Mouse (Mus musculus) heart, embryonic 12.5 days (tissue): ENCODE results near the gene Trim41. TPM values are rescaled to one million over a fixed set of nuclear protein-coding genes. Genes with fewer than 3 reads are reported as not detected.
"Not testable (repeated sequence)": the region's sequence is repeated elsewhere in the genome, so short reads cannot be mapped to it uniquely, and the experiment has no call there.

Source experiments
- ATAC-seq: fragments of 200-750 bp; cut with Nextera tagmentation; 2 replicates; pipeline ENCODE4 v1.8.0; 2017; ENCODE audit warnings: moderate TSS enrichment, moderate library complexity; ENCODE audit not compliant: insufficient number of reproducible peaks, low FRiP score
- H3K27ac ChIP-seq: fragments of 300-500 bp; sonication (generic); 2 replicates; pipeline ENCODE4 v1.5.1; 2016; ENCODE audit warnings: mild to moderate bottlenecking, moderate library complexity; ENCODE audit not compliant: poor library complexity, severe bottlenecking
- H3K27me3 ChIP-seq: fragments of 300-500 bp; sonication (generic); replicated peaks from 2 replicates; pipeline ENCODE4 v1.6.1; 2016; ENCODE audit warnings: mild to moderate bottlenecking, moderate library complexity
- H3K36me3 ChIP-seq: fragments of 300-500 bp; sonication (generic); 2 replicates; pipeline ENCODE4 v1.6.1; 2016; ENCODE audit warnings: mild to moderate bottlenecking, moderate library complexity
- H3K4me1 ChIP-seq: fragments of 300-500 bp; sonication (generic); replicated peaks from 2 replicates; pipeline ENCODE4 v1.6.1; 2016; ENCODE audit warnings: mild to moderate bottlenecking
- H3K4me2 ChIP-seq: fragments of 300-500 bp; sonication (generic); 2 replicates; pipeline ENCODE4 v1.6.1; 2016; ENCODE audit warnings: mild to moderate bottlenecking, moderate library complexity
- H3K4me3 ChIP-seq: fragments of 300-500 bp; sonication (generic); 2 replicates; pipeline ENCODE4 v1.5.1; 2016; ENCODE audit warnings: mild to moderate bottlenecking
- H3K9ac ChIP-seq: fragments of 300-500 bp; sonication (generic); 2 replicates; pipeline ENCODE4 v1.6.1; 2016; ENCODE audit warnings: mild to moderate bottlenecking, moderate library complexity
- H3K9me3 ChIP-seq: fragments of 300-500 bp; sonication (generic); replicated peaks from 2 replicates; pipeline ENCODE4 v1.6.1; 2016; ENCODE audit warnings: mild to moderate bottlenecking, moderate library complexity
- WGBS: fragments of 180-500 bp; shearing (Covaris S2); methylation state at CpG from one replicate; pipeline ENCODE4 v1.1.7; 2016; 5-methylcytosine and 5-hydroxymethylcytosine counted together
- polyA plus RNA-seq: library from polyadenylated mRNA; unstranded; fragments of >200 nt; fragmentation: Nextera tagmentation; extraction: Ambion mirVana; gene quantifications from 2 replicates; pipeline ENCODE4 v1.2.1, GENCODE M21; 2016

Gene Trim41
- polyA plus RNA-seq, 1 experiment from 2014 or later: 4.4 TPM

DNA sequence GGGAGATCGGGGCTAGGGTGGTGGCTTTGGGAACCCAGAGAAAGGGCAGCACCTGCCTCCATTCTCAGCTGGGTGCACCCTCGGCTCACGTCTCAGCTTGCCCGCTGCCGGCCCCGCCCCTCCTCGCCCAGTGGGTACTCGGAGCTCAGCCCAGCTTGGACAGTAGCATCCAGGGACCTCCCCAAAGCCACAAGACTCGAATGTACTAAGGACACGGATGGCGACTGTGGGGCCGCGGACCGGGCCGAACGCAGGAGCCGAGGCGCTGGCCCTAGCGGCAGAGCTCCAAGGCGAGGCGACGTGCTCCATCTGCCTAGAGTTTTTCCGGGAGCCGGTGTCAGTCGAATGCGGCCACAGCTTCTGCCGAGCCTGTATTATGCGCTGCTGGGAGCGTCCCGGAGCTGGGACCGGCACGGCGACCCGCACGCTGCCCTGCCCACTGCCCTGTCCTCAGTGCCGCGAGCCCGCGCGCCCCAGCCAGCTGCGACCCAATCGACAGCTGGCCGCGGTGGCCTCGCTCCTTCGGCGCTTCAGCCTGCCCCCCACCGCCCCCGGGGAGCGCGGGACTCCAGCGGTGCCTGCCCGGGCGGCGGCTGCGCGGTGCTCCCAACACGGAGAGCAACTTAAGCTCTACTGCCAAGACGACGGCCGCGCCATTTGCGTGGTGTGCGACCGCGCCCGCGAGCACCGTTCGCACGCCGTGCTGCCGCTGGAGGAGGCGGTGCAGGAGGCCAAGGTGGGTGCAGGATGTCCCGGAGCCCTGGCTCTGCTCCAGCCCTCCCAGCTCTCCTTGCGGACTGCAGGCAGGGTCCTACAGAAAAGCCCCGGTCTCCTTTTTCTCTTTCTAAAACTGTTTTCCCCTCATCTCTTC, 20.4 kb upstream of the Trim41 start:
- peak overlapping the region; percentile 80 for H3K9ac ChIP-seq
- H3K36me3 ChIP-seq: no peaks in the 10 kb centered on the region
- H3K27ac ChIP-seq: no peak overlapping the region
- H3K4me2 ChIP-seq: peak overlapping the region; percentile 88
- H3K4me3 ChIP-seq: peak overlapping the region; percentile 86
- H3K9me3 ChIP-seq: no peaks in the 10 kb centered on the region
- H3K4me1 ChIP-seq: peaks cover 10% of the 10 kb centered on the region
- under 1% methylated on average over 77 of the region's 77 CpGs for WGBS
- peak; percentile 33; the same call in 1 of the 2 replicates for ATAC-seq
- peaks cover 17% of the 10 kb centered on the region for H3K27me3 ChIP-seq

DNA sequence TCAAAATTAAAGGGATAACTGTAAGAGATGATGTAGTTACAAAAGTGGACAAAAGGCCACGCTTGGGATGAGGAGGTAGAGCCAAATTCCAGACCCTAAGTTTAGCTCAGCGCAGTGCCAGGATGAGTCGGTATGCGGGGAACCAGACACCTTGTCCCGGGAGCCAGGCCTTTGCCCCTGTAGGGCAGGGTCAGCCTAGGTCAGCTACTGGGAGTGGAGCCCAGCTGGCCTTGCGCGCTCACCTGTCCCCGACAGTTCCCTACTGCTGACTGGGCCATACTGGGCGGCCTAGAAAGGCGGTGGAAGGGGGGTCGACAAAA, 19.8 kb upstream of the Trim41 start:
- Histone ChIP-seq H3K9me3 (no peaks in the 10 kb centered on the region), H3K4me1 (peaks cover 10% of the 10 kb centered on the region), H3K27ac (no peak overlapping the region), H3K27me3 (peaks cover 17% of the 10 kb centered on the region), H3K36me3 (no peaks in the 10 kb centered on the region), H3K4me2 (peak overlapping the region; percentile 88), H3K4me3 (peak overlapping the region; percentile 86), H3K9ac (peak overlapping the region; percentile 80)
- ATAC-seq: 0 out of 2 replicates have a peak, but pooled peaks have one; percentile 0
- 18% methylated on average over 11 of the region's 11 CpGs for WGBS

GRCm38 (mm10) chr11:48835923-48836322, 18.8 kb upstream of the Trim41 start:
- Histone ChIP-seq H3K4me2 (no peak overlapping the region), H3K27me3 (peaks cover 17% of the 10 kb centered on the region), H3K27ac (no peak overlapping the region), H3K4me1 (peaks cover 10% of the 10 kb centered on the region), H3K9ac (no peak overlapping the region), H3K9me3 (no peaks in the 10 kb centered on the region), H3K36me3 (no peaks in the 10 kb centered on the region), H3K4me3 (no peak overlapping the region)
- ATAC-seq: no peak
- 66% methylated on average over 6 of the region's 6 CpGs for WGBS

DNA sequence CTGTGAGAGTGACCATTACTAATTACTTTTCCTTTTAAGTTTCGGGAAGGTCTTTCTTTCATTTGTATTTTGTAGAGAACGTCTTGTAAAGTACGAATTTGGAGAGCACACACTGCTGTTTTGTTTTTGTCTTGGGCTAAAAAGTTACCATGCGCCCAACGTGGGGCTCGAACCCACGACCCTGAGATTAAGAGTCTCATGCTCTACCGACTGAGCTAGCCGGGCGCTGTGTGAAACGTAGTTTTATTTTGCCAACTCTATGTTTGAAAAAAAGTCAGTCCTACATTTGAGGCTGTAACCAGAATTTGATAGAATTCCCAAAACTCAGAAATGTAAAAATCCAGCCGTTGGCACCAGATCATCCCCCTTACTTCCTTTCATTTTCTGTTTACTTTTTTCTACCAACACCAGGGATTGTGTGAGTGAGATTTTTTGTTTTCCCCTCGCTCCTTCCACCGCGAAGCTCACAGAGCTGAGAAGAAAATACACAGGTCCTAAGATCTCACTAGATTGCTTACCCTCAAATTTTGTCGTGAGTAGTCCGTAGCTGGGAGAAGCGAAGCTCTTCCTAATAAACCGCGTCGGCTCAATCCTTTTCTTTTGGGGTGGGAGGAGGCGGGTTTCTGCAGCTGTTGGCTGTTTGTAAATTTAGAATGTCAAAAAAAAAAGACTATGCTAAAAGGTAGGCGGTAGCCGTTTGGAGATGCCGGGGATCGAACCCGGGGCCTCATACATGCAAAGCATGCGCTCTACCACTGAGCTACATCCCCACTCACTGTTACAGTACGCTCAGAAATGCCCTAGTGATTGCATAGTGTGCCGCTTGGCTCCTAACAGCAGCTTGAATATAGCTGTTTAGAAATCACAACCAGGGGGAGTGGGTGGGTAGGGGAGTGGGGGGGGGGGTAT, 16.8 kb upstream of the Trim41 start:
- Histone ChIP-seq H3K9ac (peak overlapping the region; percentile 75), H3K4me1 (peaks cover 16% of the 10 kb centered on the region), H3K27ac (peak overlapping the region; percentile 25; the same call in 1 of the 2 replicates), H3K36me3 (no peaks in the 10 kb centered on the region), H3K4me3 (peak overlapping the region; percentile 75), H3K4me2 (peak overlapping the region; percentile 67), H3K27me3 (peaks cover 7% of the 10 kb centered on the region), H3K9me3 (no peaks in the 10 kb centered on the region)
- under 1% methylated on average over 30 of the region's 30 CpGs for WGBS
- peak; percentile 90 for ATAC-seq

DNA sequence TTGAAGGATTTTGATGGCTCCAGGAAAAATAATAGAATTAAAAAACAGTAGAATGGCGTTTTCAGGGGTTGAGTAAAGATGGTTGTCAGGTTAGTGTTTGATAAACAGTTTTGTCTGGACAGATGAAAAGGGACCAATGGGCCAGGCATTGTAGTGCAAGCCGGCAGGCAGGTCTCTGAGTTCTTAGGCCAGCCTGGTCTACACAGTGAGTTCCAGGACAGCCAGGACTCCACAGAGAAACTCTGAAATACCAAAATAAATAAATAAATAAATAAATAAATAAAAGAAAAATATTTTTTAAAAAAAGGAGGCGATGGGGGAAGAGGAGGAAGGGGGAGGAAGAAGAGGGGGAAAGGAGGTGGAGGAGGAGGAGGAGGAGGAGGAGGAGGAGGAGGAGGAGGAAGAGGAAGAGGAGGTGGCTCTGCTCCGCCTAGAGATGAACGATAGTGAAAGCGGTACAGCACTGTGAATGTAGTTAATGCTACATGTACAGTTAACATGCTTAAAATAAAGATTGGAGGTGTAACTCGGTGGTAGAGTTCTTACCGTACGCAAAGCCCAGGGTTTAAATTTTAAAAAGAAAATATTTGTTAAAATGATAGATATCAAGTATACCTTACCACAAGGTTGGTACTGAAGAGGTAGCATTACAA, 16.1 kb upstream of the Trim41 start:
- H3K27ac ChIP-seq: no peak overlapping the region
- no peaks in the 10 kb centered on the region for H3K36me3 ChIP-seq
- 37% methylated on average over 8 of the region's 9 CpGs for WGBS
- peak overlapping the region; percentile 67 for H3K4me2 ChIP-seq
- no peaks in the 10 kb centered on the region for H3K9me3 ChIP-seq
- ATAC-seq: no peak
- 0 out of 2 replicates have a peak, but pooled peaks cover 7% of the 10 kb centered on the region for H3K27me3 ChIP-seq
- peaks cover 10% of the 10 kb centered on the region for H3K4me1 ChIP-seq
- H3K4me3 ChIP-seq: peak overlapping the region; percentile 39
- H3K9ac ChIP-seq: no peak overlapping the region

DNA sequence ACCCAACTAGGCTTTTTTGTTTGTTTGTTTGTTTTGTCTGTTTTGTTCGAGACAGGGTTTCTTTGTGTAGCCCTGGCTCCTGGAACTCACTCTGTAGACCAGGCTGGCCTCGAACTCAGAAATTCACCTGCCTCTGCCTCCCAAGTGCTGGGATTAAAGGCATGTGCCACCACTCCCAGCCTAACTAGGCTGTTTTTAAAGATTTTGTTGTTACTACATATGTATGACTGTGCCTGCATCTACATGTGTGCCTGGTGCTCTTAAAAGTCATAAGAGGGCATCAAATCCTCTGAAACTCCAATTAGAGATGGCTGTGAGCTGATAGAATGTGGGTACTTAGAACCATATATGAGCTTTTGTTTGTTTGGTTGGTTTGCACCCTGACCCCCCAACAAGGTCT, 14.1 kb upstream of the Trim41 start:
- Histone ChIP-seq H3K4me2 (no peak overlapping the region), H3K27ac (no peak overlapping the region), H3K4me3 (no peak overlapping the region), H3K9ac (no peak overlapping the region), H3K36me3 (no peaks in the 10 kb centered on the region), H3K4me1 (peaks cover 12% of the 10 kb centered on the region), H3K9me3 (peaks cover 4% of the 10 kb centered on the region; the same call in 1 of the 2 replicates), H3K27me3 (0 out of 2 replicates have a peak, but pooled peaks cover 7% of the 10 kb centered on the region)
- 70% methylated on average over 2 of the region's 2 CpGs for WGBS
- no peak for ATAC-seq

DNA sequence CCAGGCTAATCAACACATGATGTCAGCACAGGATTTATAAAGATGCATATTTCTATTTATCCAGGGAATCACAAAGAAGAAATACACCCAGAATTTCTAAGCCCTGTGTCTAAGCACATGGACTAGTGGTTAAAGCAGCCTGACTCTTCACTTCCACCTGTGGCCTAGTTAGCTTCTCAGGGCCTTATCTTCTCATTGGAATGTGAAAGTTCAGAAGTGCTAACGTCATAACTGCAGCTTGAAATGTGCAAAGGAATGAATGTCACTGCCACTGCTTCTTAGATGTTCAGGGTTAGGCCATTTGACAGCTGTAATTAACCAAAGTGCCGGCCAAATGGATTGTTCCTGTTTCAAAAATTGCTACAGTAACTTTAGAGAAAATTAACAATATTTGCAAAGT, 13.1 kb upstream of the Trim41 start:
- H3K9ac ChIP-seq: no peak overlapping the region
- H3K4me3 ChIP-seq: no peak overlapping the region
- H3K36me3 ChIP-seq: no peaks in the 10 kb centered on the region
- H3K9me3 ChIP-seq: peaks cover 4% of the 10 kb centered on the region; the same call in 1 of the 2 replicates
- H3K4me1 ChIP-seq: peaks cover 12% of the 10 kb centered on the region
- 27% methylated on average over 2 of the region's 2 CpGs for WGBS
- no peak overlapping the region for H3K27ac ChIP-seq
- 0 out of 2 replicates have a peak, but pooled peaks cover 2% of the 10 kb centered on the region for H3K27me3 ChIP-seq
- H3K4me2 ChIP-seq: no peak overlapping the region
- no peak for ATAC-seq

DNA sequence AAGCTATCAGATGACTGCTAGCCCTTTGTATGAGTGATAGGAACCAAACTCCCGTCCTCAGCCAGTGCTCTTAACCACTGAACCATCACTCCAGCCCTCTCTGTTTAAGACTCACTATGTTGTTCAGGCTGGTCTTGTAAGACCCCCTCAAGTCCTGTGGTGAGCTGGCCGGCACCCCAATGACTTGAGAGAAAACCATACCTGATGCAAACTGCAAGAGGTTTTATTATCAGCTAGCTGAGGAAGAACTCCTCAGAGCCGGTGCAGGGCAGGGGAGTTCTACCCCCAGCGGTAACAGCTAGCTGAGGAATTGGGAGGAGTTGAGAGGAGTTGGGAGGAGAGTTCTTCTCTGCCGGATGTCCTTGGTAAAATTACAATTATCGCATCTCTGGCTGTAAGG, 10.8 kb upstream of the Trim41 start:
- H3K27me3 ChIP-seq: peaks cover 11% of the 10 kb centered on the region
- H3K36me3 ChIP-seq: no peaks in the 10 kb centered on the region
- no peak overlapping the region for H3K4me2 ChIP-seq
- H3K9ac ChIP-seq: no peak overlapping the region
- H3K9me3 ChIP-seq: peaks cover 4% of the 10 kb centered on the region; the same call in 1 of the 2 replicates
- H3K4me1 ChIP-seq: peaks cover 23% of the 10 kb centered on the region
- H3K27ac ChIP-seq: no peak overlapping the region
- WGBS: 62% methylated on average over 6 of the region's 6 CpGs
- no peak for ATAC-seq
- H3K4me3 ChIP-seq: no peak overlapping the region

DNA sequence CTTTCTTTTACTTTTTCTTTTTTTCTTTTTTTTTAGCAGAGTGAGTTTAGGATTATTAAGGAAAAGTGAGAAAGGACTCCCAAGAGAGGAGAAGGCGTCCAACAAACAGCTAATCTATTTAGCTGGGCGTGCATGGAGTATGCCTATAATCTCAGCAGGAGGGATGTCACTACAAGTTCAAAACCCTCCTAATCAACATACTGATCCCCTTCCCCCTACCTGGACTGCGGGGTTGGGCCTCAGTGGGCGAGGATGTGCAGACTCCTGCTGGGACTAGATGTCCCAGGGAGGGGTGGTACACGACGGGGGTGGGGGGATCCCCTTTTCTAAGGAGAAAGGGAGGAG, 9.6 kb upstream of the Trim41 start:
- Histone ChIP-seq H3K4me3 (peak overlapping the region; percentile 51), H3K27me3 (peaks cover 11% of the 10 kb centered on the region), H3K4me2 (peak overlapping the region; percentile 74), H3K27ac (no peak overlapping the region), H3K36me3 (no peaks in the 10 kb centered on the region), H3K4me1 (peaks cover 23% of the 10 kb centered on the region), H3K9ac (peak overlapping the region; percentile 63), H3K9me3 (peaks cover 4% of the 10 kb centered on the region; the same call in 1 of the 2 replicates)
- WGBS: 2% methylated on average over 6 of the region's 6 CpGs
- no peak for ATAC-seq

- 3% methylated on average over 49 of the region's 92 CpGs for WGBS
- H3K27ac ChIP-seq: peak within 1 kb of the TSS; percentile 57
- peak within 1 kb of the TSS; percentile 63 for H3K9ac ChIP-seq
- H3K4me3 ChIP-seq: peak within 1 kb of the TSS; percentile 52
- H3K9me3 ChIP-seq, H3K36me3 ChIP-seq: not testable (repeated sequence)
- peak; percentile 87 for ATAC-seq
- peaks cover 11% of the 10 kb centered on the region for H3K27me3 ChIP-seq
- peaks cover 23% of the 10 kb centered on the region for H3K4me1 ChIP-seq
- H3K4me2 ChIP-seq: peak within 1 kb of the TSS; percentile 74
Observed at GRCm38 (mm10) chr11:48825979-48826751, 9.0 kb upstream of the Trim41 start, which contains the start of the genes Trim7 and Gm12184. Gene Trim7 (plus strand): TSS chr11:48826140. Gene Gm12184 (minus strand): TSS chr11:48826655.
